Mouse (Mus musculus) splenic B cell, adult 2 months (primary cell): ENCODE data around the gene Rab6b.

Experiments used
- DNase-seq: peaks from one replicate; pipeline ENCODE4 v3.0.0-alpha.2; 2011; ENCODE audit warnings: low read depth, low spot score
- H3K27me3 ChIP-seq: 2 replicates; pipeline ENCODE4 v1.6.1; 2012; ENCODE audit warnings: mild to moderate bottlenecking, low read length, moderate library complexity, mixed read lengths; ENCODE audit not compliant: control insufficient read depth, poor library complexity, insufficient read depth, severe bottlenecking
- H3K36me3 ChIP-seq: 2 replicates; pipeline ENCODE4 v1.6.1; 2012; ENCODE audit warnings: mild to moderate bottlenecking, low read length, moderate library complexity, mixed read lengths; ENCODE audit not compliant: control insufficient read depth, poor library complexity, insufficient read depth, severe bottlenecking

Rab6b gene

GRCm38 (mm10) chr9:103111621-103112470 is at the start of gene Rab6b:
TSS of gene Rab6b (plus strand) at chr9:103111787.
- DNase-seq: peak; percentile 69
- Histone ChIP-seq H3K36me3 (no peaks in the 10 kb centered on the region), H3K27me3 (no peaks in the 10 kb centered on the region)

DNA sequence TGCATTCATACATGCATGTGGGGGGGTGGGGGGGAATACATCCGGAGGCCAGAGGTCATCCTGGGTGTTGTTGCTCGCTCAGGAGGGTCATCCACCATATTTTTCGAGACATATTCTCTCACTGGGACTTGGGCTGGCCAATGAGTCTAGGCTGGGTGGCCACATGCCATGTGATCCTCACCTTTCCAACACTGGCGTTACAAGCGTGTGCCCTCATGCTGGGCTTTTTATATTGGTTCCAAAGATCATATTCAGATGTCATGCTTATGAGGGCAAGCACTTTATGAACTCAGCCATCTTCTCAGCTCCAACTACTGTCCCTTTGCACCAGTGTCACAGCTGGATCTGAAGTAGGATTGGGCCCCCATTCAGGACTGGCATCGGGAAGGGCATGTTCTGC is 48.0 kb upstream of the Rab6b start:
- H3K36me3 ChIP-seq: no peaks in the 10 kb centered on the region
- no peak for DNase-seq
- H3K27me3 ChIP-seq: no peaks in the 10 kb centered on the region

GRCm38 (mm10) chr9:103066845-103067244 is 44.7 kb upstream of the Rab6b start:
- Histone ChIP-seq H3K27me3 (no peaks in the 10 kb centered on the region), H3K36me3 (no peaks in the 10 kb centered on the region)
- DNase-seq: no peak

- DNase-seq: no peak
- Histone ChIP-seq H3K36me3 (no peaks in the 10 kb centered on the region), H3K27me3 (no peaks in the 10 kb centered on the region)
These were observed 43.9 kb upstream of the Rab6b start for GRCm38 (mm10) chr9:103067651-103068050.

DNA sequence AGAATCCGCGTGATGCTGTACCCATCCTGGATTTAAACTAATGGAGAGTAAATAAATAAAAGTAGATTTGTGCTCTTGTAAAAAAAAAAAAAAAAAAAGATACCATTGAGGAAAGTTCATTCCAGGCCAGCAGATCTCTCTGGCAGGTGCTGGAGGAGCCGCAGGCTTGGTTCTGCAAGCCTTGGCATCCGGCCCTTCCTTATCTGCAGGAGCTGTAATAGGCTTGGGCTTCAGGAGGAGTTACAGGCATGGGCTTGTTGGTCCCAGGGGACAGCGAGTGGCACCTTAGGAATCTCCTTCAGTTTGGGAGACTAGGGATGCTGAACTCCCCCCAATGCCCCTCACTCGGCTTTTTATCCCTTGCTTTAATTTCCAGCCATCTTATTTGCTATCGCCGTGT is 42.8 kb upstream of the Rab6b start:
- no peak for DNase-seq
- H3K36me3 ChIP-seq: no peaks in the 10 kb centered on the region
- no peaks in the 10 kb centered on the region for H3K27me3 ChIP-seq

DNA sequence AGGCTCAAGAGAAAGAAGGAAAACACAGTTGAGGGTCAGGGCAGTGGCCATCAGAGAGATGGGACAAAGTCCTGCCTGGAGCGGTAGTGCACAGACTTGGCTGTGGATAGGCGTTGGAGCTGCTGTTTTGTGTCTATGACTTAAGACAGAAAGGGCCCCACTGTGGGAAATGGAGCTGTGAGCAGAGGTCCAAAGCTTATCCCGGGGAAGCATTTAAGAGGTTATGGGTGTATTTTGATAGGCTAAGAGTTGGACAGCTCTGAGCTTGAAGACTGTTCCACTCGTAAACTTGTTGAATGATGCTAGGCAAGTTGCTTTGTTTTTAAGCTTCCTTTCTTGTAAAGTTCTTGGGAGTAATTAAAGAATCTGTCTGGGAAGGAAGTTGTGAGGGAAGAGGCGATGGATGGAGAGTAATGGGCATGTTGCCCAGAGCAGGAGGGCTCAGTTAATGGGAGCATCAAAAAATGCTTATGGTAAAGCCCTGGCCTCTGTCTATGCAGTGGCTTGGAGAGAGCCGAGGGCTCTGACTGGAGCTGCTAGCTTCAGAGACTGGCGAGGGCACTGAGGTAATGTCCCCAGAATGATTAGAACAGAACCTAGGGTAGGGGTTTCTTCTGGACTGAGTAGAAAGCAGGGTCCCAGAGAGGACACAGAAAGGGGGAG is 39.9 kb upstream of the Rab6b start:
- Histone ChIP-seq H3K36me3 (no peaks in the 10 kb centered on the region), H3K27me3 (no peaks in the 10 kb centered on the region)
- DNase-seq: no peak

DNA sequence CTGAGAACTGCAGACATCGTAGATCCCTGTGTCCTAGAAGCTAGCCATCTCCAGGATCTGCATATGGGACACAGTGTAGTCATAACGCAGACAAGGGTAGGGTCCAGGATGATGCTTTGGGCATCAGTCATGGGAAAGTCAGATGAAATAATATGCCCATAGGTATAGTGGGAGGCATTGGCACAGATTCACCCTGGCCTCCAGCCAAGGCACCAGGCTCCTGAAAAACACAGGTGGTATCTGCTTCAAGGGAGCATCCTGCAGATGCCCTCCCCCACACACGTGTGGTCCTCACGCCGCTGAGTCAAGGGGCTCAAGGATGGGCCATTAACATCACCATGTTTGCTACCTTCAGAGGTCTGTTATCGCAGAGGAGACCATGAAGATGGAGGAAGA is 39.4 kb upstream of the Rab6b start:
- DNase-seq: no peak
- Histone ChIP-seq H3K36me3 (no peaks in the 10 kb centered on the region), H3K27me3 (no peaks in the 10 kb centered on the region)

GRCm38 (mm10) chr9:103072926-103073515 is 38.6 kb upstream of the Rab6b start:
- no peaks in the 10 kb centered on the region for H3K36me3 ChIP-seq
- no peaks in the 10 kb centered on the region for H3K27me3 ChIP-seq
- DNase-seq: no peak

GRCm38 (mm10) chr9:103076836-103077531 is 34.6 kb upstream of the Rab6b start:
- no peak for DNase-seq
- Histone ChIP-seq H3K27me3 (no peaks in the 10 kb centered on the region), H3K36me3 (no peaks in the 10 kb centered on the region)

- DNase-seq: no peak
- Histone ChIP-seq H3K36me3 (no peaks in the 10 kb centered on the region), H3K27me3 (no peaks in the 10 kb centered on the region)
These were observed 33.3 kb upstream of the Rab6b start for GRCm38 (mm10) chr9:103078194-103078691.

GRCm38 (mm10) chr9:103080211-103080610 is 31.4 kb upstream of the Rab6b start:
- no peaks in the 10 kb centered on the region for H3K36me3 ChIP-seq
- no peaks in the 10 kb centered on the region for H3K27me3 ChIP-seq
- no peak for DNase-seq

- no peak for DNase-seq
- Histone ChIP-seq H3K36me3 (no peaks in the 10 kb centered on the region), H3K27me3 (no peaks in the 10 kb centered on the region)
These were observed 29.2 kb upstream of the Rab6b start for GRCm38 (mm10) chr9:103082246-103082975.

DNA sequence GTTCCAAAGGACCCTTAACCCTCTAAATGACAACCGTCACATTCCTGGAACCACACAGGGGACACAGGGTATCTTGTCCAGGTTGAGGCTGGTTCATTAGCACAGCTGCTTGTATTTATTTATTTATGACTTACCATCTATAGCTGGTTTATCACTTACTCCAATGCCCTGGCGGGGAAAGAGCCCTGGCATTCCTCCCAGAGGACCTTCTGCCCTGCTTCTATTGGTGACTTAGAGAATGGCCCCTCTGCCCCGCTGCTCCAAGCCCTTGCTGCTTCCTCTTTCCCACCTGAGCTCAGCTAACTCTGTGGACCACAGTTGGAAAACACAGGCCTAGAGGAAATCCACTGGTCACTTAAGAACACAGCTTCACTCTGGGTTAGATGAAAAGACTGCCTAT is 28.2 kb upstream of the Rab6b start:
- no peaks in the 10 kb centered on the region; the same call in 1 of the 2 replicates for H3K36me3 ChIP-seq
- no peak for DNase-seq
- H3K27me3 ChIP-seq: no peaks in the 10 kb centered on the region

DNA sequence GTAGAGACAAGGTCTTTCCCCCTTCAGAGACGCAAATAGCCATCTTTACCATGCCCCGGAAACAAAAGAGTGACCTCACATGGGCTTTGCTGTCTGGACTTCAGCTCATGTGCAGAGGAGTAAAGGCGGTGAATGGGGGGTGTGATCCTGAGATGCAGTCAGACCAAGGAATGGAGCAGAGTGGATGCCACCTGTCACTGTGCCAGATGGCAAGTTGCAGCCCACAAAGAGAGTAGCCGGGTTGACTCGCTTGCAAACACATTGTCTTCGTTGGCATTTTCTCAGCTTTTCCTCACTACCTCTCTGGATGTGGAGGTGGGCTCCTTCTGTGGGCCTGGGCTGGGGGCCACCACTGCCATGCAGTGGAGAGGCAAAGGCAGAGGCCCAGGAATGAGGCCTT is 24.9 kb upstream of the Rab6b start:
- Histone ChIP-seq H3K27me3 (no peaks in the 10 kb centered on the region), H3K36me3 (no peaks in the 10 kb centered on the region; the same call in 1 of the 2 replicates)
- no peak for DNase-seq
